Mouse (Mus musculus) liver, adult (tissue): Measurements from ENCODE around the gene Pmf1.

Experiments used
- GATA4 ChIP-seq: IDR thresholded peaks from 2 replicates; pipeline ENCODE4 v1.6.1; 2014; ENCODE audit warnings: mild to moderate bottlenecking, low read length; ENCODE audit not compliant: insufficient replicate concordance

Pmf1 gene

GRCm38 (mm10) chr3:88409741-88410644, at the start of gene Pmf1:
TSS of gene Pmf1 (minus strand) at chr3:88410331.
- peak; percentile 20; the same call in 1 of the 2 replicates for TF ChIP-seq GATA4

DNA sequence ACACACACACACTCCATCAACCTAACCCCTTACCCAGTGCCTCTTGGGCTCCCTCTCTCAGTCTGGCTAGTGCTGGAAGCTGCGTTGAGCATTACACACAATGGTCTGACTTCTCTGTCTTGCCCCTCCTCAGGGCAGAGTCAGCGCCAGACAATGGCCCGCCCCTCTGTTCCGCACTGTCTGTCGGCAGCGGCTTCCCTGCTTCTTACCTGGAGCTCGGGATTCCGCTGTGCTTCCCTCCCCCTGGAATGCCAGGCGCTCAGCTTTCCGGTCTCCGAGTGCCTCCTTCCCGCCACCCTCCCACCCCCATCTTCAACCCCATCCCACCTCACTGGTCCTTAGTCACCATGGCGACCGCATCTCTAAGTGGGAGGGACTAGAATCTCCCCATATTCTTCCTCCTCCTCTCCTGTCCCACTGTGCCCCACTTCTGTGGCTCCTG, 48.7 kb upstream of the Pmf1 start:
- no peak for TF ChIP-seq GATA4

DNA sequence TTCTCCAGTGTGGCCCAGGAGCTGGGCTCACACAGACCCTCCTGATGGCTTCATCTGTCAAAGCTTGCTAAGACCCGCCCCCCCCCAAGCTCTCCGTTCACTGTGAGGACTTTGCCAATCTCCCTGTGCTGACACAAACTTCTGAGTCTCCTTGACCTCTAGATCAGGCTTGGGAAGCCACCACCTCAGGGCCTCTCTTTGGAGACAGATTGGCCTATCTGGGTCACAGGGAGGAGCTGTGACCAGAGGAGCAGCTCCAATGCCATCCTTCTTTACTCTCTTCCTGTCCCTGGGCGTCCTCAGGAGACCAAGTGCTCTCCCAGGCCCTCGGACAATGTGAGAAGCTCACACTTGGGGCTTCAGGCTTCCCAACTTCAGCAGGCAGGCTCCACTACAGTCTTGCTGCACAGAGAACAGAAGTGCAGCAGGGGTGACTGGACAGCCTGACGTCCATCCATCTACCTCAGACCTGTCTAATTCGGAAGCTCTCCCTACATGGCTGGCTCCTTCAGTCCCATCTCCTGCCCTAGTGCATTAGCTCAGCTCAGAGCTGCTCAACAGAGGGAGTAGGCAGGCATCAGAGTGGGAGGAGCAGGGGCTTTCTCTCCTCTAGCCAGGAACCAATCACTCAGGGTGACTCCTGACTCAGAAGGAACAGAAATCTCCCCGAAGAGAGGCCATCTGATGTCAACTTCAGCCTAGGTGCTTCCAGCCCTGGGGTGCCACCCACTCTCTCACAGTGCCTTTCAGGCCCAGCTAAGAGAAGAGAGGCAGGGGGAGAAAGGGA, 46.8 kb upstream of the Pmf1 start:
- no peak for TF ChIP-seq GATA4

DNA sequence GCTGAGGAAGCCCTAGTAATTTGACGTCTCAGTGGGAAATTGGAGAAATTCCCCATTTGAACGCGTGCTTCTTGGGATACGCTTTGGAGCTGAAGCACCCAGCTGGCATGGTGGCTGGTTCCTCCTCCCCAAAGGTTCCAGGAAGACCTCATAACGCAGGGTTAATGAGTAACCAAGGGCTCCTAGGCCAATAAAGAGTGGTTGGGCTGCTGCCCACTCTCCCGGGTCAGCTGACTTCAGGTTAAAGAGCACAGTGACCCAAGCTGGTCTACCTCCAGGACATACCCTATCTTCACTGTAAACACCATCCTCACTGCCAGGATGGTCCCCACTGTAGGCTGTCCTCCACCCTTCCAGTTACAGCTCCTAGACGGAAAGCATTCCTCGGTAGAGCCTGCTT, 46.2 kb upstream of the Pmf1 start:
- TF ChIP-seq GATA4, result no peak

DNA sequence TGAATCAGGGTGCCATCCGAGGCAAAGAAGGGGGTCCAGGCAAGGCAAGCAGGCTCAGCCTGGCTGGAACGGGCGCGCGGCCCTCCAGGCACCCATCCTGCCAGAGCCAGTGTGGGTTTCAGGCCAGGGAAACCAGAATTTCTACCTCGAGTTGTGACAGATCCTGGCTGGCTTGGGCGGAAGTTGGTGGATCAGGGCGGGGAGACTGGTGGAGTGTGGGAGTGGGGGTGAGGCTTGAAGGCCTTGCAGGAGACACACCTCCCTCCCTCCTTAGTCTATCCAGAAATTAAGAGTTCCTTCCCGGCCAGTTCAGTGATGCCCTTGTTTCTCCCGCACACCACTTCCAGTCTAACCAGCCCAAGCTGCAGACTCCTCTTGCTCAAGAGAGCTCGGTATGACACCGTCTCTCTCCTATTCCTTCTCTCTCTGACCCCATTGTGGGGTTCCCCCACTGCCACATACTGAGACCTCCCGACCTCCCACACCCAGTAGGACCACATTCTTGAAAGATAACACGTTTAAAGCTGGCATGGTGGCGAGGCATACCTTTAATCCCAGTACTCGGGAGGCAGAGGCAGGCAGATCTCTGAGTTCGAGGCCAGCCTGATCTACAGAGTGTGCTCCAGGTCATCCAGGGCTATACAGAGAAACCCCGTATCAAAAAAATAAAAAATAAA, 45.6 kb upstream of the Pmf1 start:
- no peak for TF ChIP-seq GATA4

GRCm38 (mm10) chr3:88454762-88455587, 44.8 kb upstream of the Pmf1 start:
- no peak for TF ChIP-seq GATA4

DNA sequence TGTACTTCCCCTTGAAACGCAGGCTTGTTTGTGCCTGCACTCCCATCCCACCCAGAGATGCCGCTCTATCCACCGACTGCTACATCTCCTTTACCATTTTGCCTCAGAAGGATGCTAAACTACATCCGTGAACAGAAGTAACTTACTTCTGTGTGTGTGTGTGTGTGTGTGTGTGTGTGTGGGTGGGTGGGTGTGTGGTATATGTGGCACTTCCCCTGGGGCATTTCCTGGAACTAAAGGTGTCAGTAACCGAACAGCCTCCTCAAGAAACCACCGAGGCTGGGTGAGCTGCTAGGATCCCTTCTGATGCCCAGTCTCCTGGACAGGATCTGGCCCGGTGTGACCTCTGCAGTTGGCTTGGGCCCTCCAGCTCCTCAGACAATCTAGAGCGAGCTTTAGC, 43.9 kb upstream of the Pmf1 start:
- TF ChIP-seq GATA4, result no peak

DNA sequence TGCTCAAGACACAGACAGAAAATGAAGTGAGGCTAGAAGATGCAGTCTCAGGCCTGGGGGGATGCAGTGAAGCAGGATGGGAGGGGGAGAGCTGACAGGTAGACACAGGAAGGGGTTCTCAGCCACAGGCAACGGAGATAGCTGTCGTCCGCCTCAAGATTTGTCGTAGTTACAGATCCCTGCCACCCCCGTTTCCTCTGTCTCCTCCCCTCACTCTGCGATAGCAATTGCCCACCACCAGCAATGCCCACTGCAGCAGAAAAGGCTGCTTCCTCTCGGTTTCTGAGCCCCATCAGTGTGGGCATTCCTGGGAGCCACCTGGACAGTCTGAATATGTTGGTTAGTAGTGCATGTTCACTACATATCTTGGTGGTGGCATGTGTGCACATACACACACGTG, 43.2 kb upstream of the Pmf1 start:
- TF ChIP-seq GATA4, result no peak

DNA sequence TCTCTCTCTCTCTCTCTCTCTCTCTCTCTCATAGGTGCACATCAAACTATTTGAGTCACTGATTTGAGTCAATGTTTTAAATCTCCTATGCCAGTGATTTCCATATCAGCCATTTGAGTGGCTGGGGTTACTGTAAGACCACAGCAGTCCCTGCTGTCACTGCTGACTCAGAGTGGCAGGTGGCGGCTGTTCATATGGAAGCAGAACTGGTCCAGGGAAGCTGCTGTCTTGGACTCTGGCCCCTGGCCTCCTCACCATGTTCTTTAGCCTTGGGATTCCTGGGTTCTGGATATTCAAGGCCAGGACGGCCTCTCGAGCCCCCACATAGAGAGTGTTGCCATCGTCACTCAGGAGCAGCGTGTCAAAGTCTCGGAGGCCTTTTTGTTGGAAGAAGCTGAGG, 42.6 kb upstream of the Pmf1 start:
- TF ChIP-seq GATA4, result no peak

- TF ChIP-seq GATA4, result no peak
These were observed 42.1 kb upstream of the Pmf1 start for GRCm38 (mm10) chr3:88452246-88452645.

GRCm38 (mm10) chr3:88450379-88451131, 40.4 kb upstream of the Pmf1 start:
- no peak for TF ChIP-seq GATA4

DNA sequence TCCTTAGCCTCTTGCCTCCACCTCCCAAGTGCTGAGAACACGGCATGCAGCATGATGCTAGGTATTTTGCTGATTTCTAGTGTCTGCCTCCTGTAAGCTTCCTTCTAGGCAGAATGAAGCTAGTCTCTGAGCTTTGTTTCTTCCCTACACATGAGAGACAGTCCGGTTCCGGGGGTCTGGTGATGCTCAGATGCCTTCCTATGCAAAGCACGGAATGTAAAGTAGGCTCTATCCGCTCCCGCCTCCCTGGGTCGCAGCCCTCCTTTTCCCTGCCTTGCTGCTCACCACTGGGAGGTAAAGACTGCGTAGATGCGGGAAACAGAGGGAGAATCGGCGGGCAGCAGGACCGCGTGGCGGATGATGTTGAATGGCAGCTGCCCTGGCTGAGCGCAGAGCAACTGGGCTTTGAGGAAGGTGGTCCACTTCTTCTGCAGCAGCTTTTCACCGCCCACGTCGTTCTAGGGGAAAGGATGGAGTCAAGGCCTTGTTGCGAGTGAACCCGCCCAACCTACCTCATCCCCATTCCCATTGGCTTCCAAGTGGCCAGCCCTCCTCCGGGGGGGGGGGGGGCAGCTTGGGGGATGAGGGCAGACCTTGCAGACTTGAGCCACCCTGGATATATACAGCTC, 39.4 kb upstream of the Pmf1 start:
- TF ChIP-seq GATA4, result no peak

GRCm38 (mm10) chr3:88448443-88448842, 38.3 kb upstream of the Pmf1 start:
- TF ChIP-seq GATA4, result no peak
